Mouse (Mus musculus) c-Kit-positive CD71-negative TER-119-negative erythroid progenitor cells, embryonic 14.5 days (primary cell): ENCODE measurements around the gene Eftud2.

Experiments used
- DNase-seq: peaks from one replicate; pipeline ENCODE4 v3.0.0-alpha.2; 2013; ENCODE audit warnings: low read depth

Eftud2 gene

DNA sequence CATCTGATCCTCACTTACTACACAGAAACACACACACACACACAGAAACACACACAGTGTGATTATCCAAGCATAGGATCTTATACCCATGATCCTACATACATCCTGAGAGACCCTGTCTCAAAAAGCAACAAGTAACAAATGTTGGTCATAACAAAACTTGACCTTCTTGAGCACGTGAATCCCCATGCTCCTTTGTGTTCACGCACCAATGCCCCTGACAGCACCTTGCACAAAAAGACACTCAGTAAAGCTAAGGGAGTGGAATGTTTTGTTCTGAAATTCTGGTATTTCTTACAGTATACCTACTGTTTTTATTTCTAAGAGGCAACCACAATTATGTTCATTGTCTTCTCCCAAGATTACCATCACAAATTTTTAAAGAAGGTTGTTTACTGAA is 1.2 kb downstream of the Eftud2 start:
- DNase-seq: no peak

GRCm38 (mm10) chr11:102874801-102875334 is 5.9 kb downstream of the Eftud2 start:
- no peak for DNase-seq

DNA sequence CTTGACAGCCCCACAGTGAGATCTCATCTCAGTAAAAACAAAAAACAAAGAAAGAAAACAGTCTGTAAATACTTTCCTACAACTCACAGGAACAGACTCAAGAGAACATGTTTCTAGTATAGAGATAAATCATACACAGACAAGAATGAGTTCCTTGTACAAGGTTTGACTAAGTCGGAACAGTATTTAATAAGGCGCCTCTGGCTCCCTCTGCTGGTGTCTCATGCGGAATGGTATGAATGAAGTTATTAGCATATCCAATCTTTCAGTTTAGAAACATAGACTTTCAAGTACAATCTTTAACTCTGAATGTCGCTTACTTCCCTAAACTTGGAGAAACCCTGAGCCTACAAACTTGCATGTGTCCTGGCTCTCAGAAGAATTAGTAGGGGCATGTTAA is 16.5 kb downstream of the Eftud2 start:
- DNase-seq: peak; percentile 57

DNA sequence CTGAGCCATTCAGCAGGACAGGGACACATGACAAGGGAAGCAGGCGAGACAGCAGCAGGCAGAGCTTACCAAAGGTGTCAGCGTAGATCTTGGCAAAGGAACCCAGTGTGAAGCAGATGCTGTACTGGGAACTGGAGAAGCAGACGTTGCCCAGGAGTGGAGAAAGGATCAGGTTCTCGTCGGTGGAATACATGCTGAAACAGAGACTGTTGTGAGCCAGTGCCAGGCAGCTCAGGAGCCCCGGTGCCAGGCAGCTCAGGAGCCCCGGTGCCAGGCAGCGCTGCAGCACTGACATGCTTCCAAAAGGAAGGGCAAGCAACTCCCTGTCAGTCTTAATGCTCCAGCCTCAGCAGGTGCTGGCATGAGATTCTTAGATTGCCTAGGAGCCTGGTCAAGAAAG is 20.9 kb downstream of the Eftud2 start:
- DNase-seq: no peak

DNA sequence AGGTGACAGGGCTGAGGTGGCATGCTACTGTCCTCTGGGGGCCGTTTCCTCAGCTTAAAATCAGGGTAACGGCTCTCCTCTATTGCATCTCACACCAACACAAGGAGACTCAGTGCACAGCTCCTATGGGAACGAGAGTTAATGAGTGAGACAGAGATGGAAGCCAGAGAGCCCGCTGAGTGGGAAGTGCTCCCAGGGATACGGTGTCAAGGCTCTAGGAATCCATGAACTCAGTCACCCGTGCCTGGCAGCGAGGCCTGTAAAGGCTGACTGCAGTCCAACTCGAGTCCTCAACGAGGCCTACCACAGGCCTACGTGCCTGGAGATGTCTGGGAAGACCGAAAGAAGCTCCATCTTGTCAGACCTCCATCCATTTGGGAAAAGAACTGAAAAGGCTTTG is 21.8 kb downstream of the Eftud2 start:
- no peak for DNase-seq

DNA sequence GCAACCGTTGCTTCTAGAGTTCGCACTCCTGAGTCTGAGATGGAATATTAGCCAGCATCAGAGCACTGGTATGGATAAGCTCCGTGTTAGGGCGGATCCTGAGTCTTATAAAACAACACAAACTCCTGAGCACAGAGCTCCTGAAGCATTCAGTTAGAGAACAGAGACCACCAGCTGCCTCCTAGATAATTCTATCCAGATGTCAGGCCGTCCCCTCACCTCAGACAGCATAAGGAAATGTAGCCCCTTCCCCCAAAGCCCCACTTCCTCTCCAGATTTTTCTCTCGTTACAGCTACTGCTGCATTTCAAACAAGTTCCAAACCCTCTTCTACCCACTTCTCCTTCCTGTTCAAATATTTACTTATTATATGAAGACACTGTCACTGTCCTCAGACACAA is 24.8 kb downstream of the Eftud2 start:
- no peak for DNase-seq

DNA sequence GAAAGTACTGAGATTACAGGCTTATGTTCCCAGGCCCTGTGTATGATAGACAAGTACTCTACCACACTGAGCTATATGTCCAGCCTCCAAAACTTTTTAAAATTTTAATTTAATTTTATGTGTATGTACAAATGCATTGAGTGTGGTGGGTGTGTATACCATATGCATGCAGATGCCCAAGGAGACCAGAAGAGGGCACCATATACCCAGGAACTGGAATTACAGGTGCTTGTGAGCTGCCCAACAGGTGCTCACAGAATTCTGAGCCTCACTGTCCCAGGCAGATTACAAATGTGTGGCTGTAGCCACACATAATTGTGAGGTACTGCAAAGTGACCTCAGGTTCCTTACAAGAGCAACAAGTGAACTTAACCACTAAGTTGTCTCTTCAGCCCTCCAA is 27.0 kb downstream of the Eftud2 start:
- no peak for DNase-seq

DNA sequence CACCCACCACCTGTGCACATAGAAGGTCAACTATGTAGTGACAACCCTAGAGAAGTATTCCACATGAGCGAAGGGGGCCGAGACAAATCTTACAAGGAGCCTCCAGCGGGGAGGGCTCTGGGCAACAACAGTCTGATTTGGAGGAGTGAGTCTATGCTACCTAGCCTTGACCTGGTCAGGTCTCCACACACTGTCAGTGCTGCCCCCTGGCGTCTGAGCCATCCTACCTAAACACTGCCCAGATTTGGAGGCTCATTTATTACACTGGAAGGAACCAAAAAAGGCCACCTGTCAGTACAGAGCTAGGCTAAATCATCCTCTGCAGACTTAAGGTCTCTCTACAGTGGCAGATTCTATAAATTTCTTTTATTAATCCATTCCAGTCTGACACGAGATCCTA is 28.9 kb downstream of the Eftud2 start:
- peak; percentile 24 for DNase-seq

DNA sequence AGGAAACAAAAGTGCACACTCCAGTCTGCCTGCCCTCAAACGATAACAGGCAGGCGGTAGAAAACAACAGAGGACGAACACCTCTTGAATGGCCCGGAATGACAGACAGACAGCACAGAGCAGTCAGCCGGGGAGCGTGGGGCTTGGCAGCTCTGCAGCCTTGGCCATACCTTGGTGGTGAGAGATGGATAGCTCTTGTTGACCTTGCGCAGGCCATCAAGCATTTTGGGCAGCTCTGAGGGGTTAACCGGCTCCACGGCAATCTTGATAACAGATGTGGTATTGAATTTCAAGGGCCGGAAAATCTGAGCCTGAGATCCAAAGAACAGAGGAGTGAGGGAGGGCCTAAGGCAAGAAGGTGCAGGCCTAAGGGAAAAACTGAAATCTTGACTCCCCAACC is 34.9 kb downstream of the Eftud2 start:
- DNase-seq: no peak

DNA sequence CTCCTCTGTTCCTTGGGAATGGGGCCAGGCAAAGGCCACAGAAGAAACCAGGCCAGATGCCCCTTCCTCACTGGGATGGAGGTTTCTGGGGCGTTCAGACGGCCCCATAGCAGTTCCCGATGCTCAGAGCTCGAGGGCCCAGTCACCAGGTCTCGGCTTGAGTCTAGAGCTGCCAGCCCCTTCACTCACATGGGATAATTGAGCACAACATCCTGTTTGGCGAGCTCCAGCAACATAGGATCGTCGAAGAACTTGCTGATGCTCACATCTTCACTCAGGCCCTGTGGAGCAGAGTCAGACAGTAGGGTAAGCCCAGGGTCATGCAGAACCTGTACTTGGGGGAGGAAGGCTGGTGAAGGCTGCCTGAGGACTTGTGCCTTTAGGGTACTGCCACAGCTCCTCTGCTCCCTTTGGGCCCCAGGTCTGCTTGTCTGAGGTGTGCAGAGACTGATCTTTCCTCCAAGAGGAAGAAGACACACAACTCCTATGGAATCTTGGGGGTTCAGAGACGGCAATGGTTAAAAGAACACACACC is 42.1 kb downstream of the Eftud2 start:
- no peak for DNase-seq

DNA sequence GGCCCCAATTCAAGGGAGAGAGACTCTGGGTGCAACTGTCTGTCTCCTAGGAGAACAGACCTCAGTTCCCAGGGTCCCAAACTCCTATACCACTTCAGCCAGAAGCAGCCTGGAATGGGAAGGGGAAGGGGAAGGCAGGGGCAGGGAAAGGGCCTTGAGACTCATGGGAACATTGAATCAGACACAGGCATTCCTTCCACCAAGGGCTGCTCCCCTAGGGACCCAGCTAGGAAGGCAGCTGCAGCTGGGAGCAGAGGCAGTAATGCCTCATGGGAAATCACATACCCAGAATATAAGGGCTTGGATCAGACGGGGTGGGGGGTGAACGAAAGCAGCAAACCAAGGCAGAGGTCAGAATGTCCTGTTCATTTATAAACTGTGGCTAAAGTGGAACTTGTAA is 42.7 kb downstream of the Eftud2 start:
- no peak for DNase-seq

DNA sequence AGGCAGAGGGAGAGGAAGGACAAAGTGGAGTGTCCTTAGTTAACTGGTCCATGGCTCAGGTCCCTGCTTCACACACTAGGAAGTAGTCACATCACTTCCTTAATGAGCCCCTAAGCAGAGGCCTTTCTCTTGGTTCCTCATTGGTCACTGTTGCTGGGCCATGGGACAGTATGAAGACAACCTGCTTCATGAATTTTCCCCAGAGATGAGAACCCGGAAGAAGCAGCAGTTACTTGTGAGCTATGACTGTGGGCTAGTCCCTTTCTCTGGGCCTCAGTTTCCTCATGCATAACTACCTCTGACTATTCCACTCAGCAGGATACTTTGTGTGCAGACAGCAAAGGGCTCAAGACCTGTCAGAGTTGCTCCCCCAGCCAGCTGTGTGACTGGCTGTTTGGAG is 43.4 kb downstream of the Eftud2 start:
- DNase-seq: no peak

GRCm38 (mm10) chr11:102836146-102836545 is 44.6 kb downstream of the Eftud2 start:
- DNase-seq: no peak

DNA sequence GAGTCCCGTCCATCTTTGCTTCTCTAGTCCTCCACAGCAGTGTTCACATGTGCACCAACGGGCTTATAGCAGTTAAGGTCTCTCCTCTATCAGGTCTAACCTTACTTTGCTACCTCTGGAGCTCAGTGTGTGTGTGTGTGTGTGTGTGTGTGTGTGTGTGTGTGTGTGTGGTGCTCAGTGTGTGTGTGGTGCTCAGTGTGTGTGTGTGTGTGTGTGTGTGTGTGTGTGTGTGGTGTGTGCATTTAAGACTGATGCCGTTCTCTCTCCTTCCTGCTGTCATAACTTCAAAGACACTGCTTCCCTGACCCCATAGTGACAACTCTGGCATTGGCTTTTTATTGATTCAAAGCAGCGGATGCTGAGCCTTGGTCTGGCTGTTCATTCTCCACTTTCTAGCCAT is 45.2 kb downstream of the Eftud2 start, which contains the start of gene Higd1b:
Gene Higd1b (plus strand): TSS at position 301 of the 400 bp plus-strand sequence.
- DNase-seq: no peak

- no peak for DNase-seq
These were observed 46.6 kb downstream of the Eftud2 start for GRCm38 (mm10) chr11:102834219-102834618.

GRCm38 (mm10) chr11:102832700-102833297 is 48.0 kb downstream of the Eftud2 start:
- no peak for DNase-seq

- DNase-seq: no peak
These were observed 50.5 kb downstream of the Eftud2 start for GRCm38 (mm10) chr11:102830276-102830675.

DNA sequence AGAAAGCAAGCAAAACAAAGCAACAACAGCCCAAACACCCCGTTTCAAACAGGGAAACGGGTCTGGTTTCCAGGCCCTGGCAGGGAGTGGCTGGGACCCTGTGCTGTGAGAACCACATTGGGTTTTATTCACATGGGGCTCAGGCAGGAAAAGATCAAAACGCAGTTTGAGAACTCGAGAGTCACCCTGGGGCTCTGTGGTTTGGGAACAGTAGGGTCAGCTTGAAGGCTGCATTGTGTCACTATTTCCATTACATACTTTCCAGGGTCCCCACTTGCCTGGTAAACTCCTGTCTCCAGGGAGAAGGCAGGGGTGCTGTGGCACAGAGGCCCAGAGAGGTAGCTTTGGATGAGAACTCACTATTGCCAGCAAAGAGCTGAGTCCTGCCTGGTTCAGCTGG is 53.7 kb downstream of the Eftud2 start:
- DNase-seq: no peak

DNA sequence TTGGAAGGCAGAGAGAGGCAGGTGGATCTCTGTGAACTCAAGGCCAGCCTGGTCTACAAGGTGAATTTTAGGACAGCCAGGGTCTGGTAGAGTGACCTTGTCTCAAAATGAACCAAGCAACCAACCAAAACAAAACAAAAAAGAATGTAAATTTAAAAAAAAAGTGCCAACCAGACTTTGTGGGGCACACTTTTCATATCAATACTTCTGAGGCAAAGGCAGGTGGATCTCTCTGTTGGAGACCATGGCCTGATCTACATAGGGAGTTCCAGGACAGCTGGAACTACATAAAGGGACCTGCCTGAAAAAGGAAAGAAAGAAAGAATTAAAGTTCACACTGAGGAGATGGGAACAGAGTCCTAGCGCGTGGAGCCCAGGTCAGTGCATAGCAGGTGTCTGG is 54.3 kb downstream of the Eftud2 start:
- DNase-seq: no peak

DNA sequence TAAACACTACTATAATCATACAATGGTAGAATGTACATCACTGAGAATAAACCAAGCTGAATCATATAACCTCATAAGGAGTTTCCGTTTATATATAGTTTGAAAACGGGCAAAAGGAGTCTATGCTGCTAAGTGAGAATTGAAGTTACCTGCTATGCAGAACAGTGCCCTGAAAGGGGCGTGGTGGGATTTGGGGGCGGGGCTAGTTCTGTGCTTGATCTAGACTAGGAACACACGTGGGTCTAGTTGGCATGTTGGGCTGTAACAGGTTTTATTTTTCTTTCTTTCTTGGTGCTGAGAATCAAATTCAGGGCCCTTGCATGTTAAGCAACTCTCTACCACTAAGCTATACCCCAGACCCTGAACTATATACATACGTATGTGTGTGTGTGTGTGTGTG is 59.6 kb downstream of the Eftud2 start:
- DNase-seq: no peak

DNA sequence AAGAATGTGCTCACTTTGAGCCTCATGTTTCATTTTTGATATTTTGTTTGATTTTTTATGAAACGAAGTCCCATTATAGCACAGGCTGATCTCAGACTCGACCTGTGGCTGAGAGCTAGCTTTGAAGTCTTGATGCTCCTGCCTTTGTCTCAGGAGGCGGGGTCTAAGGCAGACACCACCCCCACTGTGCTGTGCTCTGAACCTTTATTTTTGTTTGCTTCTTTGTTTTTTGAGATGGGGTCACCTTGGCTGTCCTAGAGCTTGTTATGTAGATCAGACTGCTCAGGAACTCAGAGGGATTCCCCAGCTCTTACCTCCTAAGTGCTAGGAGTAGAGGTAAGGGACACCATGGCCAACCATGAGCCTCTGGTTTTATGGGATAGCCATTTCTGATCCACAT is 60.4 kb downstream of the Eftud2 start:
- DNase-seq: no peak

- no peak for DNase-seq
These were observed 60.9 kb downstream of the Eftud2 start for GRCm38 (mm10) chr11:102819783-102820385.

DNA sequence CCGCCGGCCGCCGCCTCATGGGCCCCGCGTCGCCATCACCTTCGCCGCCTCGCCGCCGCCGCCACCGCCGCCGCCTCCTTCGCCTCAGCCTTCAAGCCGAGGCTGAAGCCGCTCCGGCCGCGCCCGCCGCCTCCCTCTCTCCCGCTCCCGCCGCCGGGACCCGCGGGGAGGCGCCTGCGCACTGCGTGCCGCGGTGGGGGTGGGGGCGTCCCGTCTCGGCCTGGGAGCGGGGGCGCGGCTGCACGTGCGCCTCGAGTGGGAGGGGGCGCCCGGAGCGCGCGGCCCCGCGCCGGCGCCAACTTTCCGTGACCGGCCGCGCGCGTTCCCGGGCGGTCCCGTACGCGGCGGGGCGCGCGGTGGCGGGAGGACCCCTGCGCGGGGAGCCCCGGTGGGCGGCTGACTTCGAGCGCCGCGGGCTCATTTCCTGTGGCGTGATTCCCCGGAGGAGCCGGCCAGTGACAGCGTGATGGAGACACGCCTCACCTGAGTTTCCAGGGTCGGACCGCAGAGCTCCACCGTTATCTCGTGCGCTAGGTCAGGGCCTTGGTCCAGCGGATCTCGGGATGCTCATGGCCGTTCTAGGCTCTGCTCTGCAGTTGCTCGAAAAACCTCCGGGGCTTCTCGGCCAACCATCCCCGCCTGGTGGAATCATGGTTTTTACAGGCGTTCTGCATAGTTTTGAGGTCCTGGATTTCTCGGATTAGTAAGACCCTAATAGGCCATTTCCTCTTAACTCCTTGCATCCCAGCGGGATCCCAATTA is 61.6 kb downstream of the Eftud2 start, which contains the start of gene Gjc1:
Gene Gjc1 (minus strand): TSS at position 680 of the 762 bp plus-strand sequence.
- no peak for DNase-seq
